Mouse (Mus musculus) CH12F3 (cell line): ENCODE data around the gene Ctps2.

Experiments used
- in situ Hi-C: fragments of 300-500 bp; cut with MboI; formaldehyde crosslinking; loops from 2 replicates; pipeline ENCODE4 v1.14.3; 2020; ENCODE audit warnings: low sequenced_read_pairs

Ctps2 gene

DNA sequence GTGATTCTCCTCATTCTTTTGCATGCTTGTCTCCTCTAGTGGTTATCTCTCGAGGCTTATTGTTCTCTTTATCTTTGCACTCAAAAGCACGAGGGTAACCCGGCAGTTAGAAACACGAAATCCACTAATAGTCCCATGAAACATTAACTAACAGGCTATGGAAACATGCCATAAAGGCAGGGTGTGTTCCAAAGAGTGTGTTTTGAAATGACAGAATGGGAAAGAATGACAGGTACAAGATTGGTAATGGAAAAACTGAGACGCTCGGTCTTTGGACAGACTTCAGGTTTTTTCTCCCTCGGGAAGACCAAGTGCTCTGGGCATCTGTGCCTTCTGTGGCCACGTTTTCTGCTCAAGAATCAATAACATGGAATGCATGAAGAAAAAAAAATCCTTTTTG, 66.4 kb downstream of the Ctps2 start:
- in situ Hi-C loops = no loop called here

DNA sequence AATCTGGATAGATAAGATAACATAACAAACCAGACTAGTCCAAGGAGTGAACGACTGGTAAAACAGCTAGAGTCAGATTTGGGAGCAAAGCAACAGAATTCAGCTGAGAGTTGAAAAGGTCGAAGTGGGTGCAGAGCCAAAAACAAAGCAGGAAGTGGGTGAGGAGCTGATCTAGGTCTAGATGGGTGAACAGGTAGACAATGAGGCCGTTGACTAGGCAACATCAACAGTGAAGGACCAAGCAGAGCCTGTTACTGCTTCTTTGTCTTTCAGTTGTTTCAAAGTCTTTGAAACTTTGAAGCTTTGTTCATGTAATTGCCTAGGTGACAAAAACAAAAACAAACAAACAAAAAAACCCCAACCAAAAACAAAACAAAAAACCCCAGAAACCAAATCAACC, 75.2 kb downstream of the Ctps2 start:
- in situ Hi-C loops = no loop called here

DNA sequence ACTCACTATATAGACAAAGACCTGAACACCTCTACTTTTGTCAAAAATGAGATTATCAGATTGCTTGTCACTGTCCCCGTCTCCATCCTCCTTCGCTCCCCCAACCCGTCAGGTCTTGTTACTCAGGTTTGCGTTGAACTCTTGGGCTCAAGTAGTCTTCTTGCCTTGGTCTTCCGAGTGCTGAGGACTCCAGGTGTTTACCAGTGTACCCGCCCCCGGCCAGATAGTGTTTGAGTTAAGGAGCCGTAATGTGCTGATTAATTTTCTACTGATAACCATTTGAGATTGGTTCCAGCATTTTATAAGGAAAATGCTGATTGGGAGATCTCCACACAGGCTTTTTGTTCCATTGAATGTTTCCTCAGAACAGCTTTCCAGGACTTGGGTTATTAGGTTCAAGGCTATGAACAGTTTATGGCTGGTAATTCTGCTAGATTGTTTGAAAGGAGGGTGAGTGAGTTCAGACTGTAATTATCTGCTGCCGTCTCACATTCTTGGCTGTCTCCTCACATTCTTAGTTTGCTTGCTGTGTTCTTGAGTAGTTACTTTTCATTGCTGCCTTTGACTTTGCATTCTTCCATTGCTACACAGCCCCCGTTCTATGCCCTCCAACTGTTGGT, 85.9 kb downstream of the Ctps2 start:
- in situ Hi-C loops = no loop called here

- in situ Hi-C loops = no loop called here
Measured at GRCm38 (mm10) chrX:162991396-162991795, 90.4 kb downstream of the Ctps2 start.

- in situ Hi-C loops = no loop called here
Measured at GRCm38 (mm10) chrX:162992121-162992520, 91.1 kb downstream of the Ctps2 start.

- in situ Hi-C loops = no loop called here
Measured at GRCm38 (mm10) chrX:163027864-163028263, 126.8 kb downstream of the Ctps2 start.

DNA sequence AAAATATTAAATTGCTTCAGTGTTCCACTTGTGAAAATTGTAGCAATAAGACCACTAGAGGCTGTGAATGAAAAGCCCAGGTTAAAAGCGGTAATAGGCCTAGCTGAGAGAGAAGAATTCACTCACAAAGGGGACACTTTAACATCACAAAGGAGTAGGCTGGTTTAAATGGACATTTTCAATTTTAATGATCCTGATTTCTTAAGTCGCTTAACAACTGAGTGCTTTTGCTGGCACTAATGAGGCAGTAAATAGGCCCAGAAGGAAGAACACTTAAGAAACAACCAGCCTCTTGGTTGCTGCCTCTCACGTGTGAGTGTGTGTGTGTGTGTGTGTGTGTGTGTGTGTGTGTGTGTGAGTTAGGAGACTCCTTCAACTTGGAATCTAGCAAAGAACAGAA, 137.7 kb downstream of the Ctps2 start:
- in situ Hi-C loops = no loop called here

- in situ Hi-C loops = no loop called here
Measured at GRCm38 (mm10) chrX:163042771-163043170, 141.7 kb downstream of the Ctps2 start.

DNA sequence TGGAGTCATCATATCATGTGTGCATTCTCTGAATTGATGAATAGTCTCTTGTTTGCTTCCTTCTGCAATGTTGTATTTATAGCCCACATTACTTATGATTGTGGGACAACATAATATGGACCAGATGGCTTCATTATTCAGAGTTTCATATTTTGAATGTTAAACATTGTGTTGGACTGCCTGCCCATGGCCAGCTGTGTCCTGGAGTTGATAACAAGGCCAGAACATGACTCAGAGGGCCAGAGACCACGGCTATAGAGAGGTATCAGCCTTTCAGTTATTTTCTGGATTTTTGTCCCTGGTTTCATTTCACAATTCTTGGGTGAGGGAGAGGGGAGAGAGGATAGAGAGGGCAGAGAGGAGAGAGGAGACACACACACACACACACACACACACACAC, 162.9 kb downstream of the Ctps2 start:
- in situ Hi-C loops = no loop called here
